Mouse (Mus musculus) frontal cortex, postnatal 10 days (tissue): ENCODE measurements around the gene Metrn.
A peak's percentile ranks its signal among the peaks of the same experiment; 100 is the strongest.

Source experiments
- DNase-seq, 2 experiments: peaks; one replicate each; pipeline ENCODE4 v3.0.0; 2022; ENCODE audit warnings: low spot score in 2 of 2, mixed read lengths in 1 of 2

Gene Metrn

DNA sequence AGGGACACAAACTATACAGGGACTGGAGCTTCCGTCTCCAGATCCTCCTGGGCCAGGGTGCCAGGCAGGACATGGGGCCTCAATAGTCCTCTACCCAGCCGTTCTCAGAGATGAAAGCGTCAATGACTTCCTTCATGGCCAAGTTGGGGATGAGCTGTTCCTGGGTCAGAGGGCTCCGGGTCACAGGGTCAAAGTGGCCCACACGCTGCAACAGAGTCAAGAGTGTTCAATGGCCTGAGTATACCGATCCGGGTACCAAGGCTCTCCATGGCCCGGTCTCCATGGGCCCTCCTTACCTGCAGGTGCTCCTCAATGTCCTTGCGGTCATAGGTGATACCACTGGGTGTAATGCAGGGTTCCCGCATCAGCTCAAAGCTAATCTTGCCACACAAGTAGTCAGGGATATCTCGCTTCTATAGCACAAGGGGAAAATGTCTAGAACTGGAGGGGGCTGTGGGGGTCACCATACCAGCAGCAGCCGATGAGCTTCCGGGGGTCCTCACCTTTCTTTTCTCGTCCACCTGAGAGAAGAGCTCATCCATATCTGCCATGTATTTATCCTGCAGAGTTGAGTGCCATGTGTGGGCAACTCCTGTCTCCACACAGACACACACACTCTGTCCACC, 34.0 kb upstream of the Metrn start:
- no peak for DNase-seq

DNA sequence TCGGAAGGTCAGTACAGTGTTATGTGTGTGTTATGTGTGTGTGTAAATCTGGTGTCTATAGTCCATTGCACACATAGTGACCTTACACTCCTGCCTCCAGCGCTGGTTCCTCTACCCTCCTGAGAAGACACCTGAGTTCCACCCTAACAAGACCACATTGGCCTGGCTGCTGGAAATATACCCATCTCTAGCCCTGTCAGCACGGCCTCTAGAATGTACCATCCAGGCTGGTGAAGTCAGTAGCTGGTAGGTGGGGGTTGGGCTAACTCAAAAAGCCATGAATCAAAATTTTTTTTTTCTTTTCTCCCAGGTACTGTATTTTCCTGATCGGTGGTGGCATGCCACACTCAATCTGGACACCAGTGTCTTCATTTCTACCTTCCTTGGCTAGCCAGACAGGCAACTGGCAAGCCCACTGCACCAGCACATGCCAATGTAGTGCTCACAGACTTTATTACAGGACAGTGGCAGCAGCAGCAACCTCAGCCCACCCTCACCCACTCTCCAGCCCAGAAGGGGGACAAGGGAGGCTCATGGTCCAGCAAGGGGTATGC, 33.3 kb upstream of the Metrn start:
- DNase-seq, result no peak

DNA sequence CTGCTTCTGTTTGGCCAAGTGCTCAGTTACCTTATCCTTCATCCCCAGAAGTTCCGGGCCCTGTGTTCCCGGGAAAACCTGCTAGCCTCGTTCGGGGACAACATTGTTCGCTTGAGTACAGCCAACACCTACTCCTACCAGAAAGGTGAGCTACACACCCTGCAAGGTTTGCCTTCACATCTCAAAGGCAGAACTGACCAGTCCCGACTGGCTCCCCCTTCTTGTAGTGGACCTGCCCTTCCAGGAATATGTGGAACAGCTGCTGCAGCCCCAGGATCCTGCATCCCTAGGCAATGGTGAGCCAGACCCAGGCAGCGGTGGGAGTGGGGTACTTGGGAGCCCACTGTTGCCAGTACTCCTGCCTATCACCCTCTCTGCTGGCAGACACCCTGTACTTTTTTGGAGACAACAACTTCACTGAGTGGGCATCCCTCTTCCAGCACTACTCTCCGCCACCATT, 32.7 kb upstream of the Metrn start:
- no peak for DNase-seq

DNA sequence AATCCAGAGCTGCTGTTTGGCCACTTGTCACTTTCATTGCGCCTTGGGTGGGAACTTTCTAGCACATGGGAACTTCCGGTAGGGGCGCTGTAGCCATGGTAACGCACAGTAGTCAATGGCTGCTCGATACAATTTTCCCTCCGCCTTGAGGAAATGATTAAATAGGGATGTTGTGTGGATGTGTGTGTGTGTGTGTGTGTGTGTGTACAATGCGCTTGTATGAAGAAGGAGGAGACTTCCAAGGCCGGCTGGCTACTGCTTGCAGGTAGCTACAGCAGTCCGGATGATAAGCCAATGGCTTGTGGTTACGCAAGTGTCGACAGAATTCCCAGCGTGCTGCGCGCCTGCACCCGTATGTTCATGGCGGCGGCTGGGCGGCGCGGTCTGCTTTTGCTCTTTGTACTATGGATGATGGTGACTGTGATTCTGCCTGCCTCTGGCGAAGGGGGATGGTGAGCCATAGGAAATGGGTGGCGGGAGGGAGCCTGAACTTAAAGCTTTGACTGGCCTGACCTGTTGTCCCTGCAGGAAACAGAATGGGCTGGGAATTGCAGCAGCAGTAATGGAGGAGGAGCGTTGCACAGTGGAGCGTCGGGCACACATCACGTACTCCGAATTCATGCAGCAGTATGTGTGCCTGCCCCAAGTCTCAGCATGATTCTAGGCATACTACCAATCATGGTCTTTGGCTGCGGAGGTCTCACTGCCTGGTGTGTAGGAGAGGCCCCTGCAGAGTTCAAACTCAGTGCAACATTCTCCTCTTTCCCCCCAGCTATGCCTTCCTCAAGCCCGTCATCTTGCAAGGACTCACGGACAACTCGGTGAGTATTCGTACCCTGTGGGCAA, 32.0 kb upstream of the Metrn start, which contains the start of gene Jmjd8:
Gene Jmjd8 (plus strand): TSS at position 156 of the 846 bp plus-strand sequence.
- peak; percentile 75 to 80 for DNase-seq

DNA sequence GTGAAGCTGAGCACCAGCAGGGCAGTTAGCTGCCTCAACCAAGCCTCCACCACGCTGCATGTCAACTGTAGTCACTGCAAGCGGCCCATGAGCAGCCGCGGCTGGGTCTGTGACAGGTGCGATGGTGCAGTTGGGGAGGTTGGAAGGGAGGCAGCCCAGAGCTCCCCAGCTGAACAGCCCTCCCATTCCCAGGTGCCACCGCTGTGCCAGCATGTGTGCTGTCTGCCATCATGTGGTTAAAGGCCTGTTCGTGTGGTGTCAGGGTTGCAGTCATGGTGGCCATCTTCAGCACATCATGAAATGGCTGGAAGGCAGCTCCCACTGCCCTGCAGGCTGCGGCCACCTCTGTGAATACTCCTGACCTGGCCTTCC, 31.3 kb upstream of the Metrn start:
- no peak for DNase-seq

DNA sequence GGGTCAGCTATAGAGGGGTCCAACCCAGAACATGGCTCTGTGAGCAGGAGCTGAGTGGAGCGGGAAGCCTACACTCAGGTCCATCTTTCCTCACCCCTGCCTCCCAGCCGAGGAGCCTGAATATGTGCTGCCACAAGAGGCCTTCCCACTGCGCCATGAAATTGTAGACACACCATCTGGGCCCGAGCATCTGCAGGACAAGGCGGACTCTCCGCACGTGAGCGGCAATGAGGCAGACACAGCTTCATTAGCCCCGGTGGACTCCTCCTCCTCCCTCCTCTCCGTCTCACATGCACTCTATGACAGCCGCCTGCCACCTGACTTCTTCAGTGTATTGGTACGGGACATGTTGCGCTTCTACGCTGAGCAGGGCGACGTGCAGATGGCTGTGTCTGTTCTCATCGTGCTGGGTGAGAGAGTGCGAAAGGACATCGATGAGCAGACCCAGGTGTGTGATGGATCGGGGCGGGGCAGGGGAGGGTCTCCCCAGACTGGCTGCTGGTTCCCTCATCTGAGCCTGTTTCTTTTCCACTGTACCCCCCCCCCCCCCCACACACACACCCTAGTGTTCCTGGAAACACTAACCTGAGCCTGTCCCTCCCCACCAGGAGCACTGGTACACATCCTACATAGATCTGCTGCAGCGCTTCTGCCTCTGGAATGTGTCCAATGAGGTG, 30.7 kb upstream of the Metrn start:
- no peak for DNase-seq

DNA sequence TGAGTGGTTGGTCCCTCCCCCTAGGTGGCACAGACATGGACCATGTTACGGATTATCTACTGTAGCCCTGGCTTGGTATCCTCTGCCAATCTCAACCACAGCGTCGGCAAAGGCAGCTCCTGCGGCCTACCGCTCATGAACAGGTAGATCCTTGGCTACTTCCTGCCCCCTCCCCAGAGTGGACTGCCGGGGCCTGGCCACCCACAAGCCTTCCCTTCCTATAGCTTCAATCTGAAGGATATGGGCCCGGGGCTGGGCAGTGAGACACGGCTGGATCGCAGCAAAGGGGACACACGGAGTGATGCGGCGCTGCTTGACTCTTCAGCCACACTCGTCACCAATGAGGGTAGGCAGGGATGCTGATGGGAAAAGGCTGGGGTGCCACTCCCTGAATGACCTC, 30.1 kb upstream of the Metrn start:
- DNase-seq, result no peak

DNA sequence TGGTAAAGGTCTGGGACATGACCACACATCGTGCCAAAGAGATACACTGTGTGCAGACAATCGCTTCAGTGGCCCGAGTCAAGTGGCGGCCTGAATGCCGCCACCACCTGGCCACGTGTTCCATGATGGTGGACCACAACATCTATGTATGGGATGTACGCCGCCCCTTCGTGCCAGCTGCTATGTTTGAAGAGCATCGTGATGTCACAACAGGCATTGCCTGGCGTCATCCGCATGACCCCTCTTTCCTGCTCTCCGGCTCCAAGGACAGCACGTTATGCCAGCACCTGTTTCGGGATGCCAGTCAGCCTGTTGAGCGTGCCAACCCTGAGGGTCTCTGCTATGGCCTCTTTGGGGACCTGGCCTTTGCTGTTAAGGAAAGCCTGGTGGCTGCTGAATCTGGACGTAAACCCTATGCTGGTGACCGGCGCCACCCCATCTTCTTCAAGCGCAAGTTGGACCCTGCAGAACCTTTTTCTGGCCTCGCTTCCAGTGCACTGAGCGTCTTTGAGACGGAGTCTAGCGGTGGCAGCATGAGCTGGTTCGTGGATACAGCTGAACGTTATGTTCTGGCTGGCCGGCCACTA, 29.1 kb upstream of the Metrn start:
- DNase-seq, result no peak

DNA sequence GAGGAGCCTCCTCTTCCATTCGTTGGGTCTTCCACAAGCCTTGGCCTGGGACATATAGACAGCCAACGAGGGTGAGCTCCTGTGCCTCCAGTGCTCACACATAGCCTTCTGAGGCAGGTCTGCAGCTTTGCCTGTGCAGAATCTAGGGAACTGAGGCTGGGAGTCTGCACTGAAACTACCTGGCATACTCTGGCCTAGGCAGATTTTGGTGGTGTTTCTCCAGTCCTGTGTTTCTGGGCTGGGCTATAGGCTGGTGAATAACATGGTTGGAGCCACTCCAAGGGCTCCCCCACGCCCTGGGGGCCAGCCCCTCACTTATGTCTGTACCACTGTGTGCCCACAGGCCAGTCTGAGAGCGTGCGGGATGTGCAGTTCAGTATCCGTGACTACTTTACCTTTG, 28.4 kb upstream of the Metrn start:
- DNase-seq, result no peak

DNA sequence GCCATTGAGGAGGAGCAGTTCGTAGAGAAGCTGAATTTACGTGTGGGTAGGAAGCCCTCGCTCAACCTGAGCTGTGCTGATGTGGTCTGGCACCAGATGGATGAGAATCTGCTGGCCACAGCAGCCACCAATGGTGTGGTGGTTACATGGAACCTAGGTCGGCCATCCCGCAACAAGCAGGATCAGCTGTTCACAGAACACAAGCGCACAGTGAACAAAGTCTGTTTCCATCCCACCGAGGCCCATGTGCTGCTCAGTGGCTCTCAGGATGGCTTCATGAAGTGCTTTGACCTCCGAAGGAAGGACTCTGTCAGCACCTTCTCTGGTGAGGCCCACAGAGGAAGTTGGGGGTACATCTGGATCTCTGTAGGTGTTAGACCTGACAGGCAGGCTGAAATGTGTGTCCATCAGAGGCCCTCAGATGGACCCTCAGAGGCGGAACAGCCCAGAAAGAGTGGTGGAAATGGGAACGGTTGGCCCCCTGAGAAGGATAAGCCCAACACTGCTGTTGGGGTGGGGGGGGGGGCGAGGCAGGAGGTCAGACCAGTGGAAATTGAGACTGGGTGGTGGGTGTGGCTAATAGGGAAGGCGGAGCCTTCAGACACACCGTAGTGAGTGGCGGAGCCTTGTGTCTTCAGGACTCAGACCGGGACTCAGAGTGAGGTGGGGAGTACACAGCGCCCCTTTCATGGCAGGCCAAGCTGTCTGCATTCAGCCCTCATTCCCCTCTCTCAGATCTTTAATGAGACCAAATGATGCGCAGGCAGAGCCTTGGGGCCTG, 27.6 kb upstream of the Metrn start:
- no peak for DNase-seq

DNA sequence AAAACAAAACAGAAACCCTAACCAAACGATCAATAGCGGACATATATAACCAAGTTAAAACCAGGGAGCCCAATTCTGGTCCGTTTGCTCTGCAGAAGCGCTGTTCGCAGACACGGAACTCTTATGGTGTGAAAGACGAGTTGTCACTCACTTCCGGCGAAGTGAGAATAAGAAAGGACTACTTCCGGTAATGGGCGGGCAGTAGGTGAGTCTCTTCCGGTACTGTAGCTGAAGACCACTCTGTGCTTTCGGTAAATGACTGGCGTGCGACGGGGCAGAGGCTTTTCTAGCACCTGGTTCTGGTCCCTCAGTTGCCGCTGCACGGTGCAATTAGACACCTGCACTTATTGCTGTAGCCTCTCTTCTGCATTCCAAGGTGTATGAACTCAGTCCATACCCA, 26.5 kb upstream of the Metrn start, which contains the start of gene Wdr24:
Gene Wdr24 (plus strand): TSS at position 176 of the 400 bp plus-strand sequence.
- DNase-seq, result peak in 1 of 2 experiments; percentile 75

DNA sequence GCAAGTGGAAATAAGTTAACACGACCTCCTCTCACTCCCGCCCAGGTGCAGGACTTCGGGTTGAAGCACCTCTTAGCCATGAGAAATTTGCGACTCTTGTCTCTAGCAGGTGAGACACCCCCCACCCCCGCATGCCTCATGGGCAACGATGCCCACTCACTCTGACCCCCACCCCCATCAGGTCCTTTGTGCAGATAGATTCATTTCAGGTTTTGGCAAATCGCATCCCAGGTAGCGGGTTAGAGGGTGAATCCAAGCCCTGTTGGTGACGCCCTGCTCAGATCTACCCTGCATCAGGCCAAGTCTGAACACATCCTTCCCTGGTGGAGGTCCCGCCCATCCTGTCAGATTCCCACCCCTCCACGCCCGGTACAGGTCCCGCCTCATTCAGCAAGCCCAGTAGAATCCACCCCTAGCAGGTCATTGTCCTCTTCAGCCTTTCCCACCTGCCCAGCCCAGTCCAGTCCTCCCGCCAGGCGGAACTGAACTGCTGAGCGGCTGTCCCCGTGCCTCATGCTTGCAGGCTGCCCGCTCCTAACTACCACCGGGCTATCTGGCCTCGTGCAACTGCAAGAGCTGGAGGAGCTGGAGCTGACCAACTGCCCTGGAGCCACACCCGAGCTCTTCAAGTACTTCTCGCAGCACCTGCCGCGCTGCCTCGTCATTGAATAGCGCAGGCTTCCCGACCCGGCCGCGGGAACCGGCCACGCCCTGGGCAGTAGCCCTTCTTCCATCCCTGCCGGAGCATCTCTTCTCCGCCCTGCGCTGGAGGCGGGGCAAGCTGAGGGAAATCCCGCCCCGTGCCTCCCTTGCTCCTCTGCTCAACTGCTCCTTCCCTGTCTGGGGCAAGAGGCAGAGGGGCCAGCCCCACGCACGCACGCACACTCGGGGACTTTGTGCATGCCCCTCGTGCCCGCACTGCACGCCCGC, 22.2 kb upstream of the Metrn start:
- DNase-seq, result no peak

DNA sequence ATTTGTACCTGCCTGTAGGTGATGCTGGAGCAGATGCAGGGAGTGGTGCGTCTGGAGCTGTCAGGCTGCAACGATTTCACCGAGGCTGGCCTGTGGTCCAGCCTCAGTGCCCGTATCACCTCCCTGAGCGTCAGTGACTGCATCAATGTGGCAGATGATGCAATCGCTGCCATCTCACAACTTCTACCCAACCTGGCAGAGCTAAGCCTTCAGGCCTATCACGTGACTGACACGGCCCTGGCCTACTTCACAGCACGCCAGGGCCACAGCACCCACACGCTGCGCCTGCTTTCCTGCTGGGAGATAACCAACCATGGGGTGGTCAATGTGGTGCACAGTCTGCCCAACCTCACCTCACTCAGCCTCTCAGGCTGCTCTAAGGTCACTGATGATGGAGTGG, 20.7 kb upstream of the Metrn start:
- DNase-seq, result no peak

DNA sequence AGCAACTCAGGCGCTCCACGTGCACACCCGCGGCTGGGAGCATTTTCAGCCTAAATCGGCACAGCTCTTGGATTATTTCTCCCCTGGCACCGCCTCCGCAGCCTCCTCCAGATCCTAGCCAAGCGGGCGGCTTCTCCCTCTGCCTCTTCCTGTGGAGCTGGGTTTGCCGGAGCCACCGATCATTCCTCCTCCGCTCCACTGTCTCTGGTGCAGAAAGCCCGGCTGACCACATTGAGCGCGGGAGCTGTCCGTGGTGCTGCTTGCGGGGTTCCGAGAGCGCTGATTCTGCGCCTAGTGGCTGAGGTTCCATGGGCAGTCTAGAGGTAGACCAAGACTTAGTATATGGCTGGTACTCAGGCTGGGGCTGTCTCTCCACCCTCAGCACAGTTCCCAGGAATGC, 16.5 kb upstream of the Metrn start:
- DNase-seq, result peak in 1 of 2 experiments; percentile 71

DNA sequence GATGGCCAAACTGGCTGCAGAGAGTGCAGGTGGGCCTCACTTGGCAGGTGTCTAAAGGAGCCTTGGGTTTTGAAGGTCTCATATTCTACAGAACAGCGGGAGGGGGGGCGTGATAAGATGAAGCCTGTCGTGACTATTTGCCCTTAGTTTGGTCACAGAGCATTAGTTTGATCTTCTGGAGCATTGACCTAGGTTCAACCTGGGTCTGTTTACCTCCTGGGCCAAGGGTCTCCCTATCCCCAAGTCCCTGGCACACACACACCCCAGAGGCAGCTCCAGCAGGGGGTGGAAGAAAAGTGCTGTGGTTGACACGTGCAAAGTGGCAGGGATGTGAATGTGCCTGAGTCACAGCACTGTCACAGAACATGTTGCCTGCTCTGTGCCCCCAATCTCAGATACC, 14.0 kb upstream of the Metrn start:
- DNase-seq, result no peak

DNA sequence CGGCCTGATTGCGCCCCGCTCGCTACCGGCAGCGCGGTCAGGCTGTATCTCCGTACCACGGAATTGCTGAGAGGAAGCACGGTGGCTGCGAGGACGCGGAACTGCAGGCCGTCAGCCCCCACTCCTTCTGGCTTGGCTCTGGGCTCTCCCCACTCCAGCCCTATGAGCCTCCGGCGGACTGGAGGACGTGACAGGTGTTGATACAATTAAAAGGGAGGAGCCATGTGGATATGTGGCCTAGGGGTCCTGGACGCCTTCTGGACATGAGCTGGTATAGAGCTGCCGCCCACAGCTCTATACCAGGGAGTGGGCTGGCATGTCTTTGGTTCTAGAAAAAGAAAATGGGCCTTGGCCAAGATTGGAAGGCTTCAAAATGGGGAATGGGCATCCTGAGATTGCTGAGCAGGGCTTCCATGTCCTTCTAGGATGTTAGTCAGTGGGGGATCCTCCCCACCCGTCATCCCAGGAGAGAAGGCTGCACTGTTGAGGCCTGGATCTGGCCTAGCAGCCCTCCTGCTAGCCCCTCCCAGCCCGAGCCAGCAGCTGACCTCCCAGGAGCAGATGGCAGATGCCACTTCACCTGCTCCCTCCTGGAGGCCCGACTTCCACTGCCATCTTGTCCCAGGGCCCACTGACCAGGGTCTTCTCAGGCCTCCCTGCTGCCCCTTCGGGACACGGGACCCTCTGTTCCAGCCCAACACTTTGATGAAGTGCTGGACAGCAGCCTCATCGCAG, 12.8 kb upstream of the Metrn start:
- DNase-seq, result no peak

DNA sequence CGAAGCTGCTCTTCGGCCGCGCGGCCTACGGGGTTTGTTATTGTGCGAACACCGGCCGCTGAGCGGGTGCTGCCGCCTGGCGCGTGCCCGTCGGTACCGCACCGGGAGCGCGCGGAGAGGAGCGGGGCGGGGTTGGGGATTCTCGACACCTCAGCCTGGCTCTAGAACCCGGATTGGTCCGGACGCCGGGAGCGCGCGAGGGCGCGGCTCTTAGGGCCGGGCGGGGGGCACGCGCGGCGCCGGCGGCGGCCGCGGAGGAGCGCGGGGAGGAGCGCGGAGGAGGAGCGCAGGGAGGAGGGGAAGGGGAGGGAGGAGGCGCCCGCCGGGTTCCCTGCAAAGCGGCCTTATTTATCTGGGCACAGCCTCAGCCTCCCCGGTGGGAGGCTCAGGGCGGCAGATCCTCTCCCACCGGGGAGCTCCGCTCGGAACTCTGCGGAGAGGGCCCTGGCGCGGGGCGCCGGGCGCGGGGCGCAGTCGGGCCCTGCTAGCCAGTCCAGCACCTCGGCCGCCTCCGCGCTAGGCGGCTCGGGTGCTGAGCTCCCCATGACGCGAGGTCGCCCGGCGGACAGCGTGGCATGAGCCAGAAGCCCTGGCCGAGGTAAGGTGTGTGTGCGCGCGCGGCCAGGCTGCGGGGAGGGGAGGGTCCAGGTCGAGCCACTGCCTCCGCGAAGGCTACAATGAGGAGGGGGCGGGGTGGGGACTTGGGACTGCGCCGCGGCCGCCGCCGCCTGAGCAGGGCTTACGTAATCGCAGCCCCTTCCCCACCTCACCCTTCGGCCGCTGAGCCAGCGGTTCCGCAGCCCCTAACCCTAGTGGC, 12.1 kb upstream of the Metrn start, which contains the start of gene Fbxl16:
Gene Fbxl16 (plus strand): TSS at position 297 of the 817 bp plus-strand sequence.
- DNase-seq, result peak; percentile 86 to 88

DNA sequence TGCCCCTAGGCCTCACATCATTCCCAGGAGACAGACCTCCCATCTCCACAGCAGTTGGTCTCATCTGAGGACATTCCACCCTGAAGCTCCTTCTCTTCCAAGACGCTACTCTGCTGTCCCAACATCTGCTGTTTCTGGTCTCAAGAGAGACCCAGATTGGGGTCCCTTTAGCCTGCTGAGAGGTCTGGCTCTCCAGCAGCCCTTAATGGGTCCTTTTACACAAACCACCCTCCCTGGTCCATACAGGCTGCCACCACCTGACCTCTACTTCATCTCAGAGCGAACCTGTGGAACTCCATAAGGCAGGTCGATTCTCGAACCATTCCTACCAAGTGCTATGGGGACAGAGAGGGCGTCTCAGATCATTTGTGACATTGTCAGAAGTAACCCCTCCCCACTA, 11.1 kb upstream of the Metrn start:
- DNase-seq, result no peak
